Mouse (Mus musculus) c-Kit-positive CD71-positive TER-119-negative erythroid progenitor cells, embryonic 14.5 days (primary cell): ENCODE measurements around the gene Uspl1.
"Not testable (repeated sequence)": the region's sequence is repeated elsewhere in the genome, so short reads cannot be mapped to it uniquely, and the experiment has no call there.

Source experiments
- DNase-seq: peaks from one replicate; pipeline ENCODE4 v3.0.0-alpha.2; 2013; ENCODE audit warnings: low read depth

The Uspl1 gene

GRCm38 (mm10) chr5:149184104-149184843 lies at the start of gene Uspl1, which contains the start of gene Hmgb1:
TSS of gene Uspl1 (plus strand) at chr5:149184350.
TSS of gene Hmgb1 (minus strand) at chr5:149184489.
- DNase-seq: peak; percentile 95

GRCm38 (mm10) chr5:149134751-149135454 lies 49.2 kb upstream of the Uspl1 start:
- DNase-seq: no peak

GRCm38 (mm10) chr5:149135455-149136354 lies 48.4 kb upstream of the Uspl1 start:
- no peak for DNase-seq

- peak; percentile 65 for DNase-seq
These were observed 47.2 kb upstream of the Uspl1 start for GRCm38 (mm10) chr5:149136933-149137365.

- DNase-seq: no peak
These were observed 46.7 kb upstream of the Uspl1 start for GRCm38 (mm10) chr5:149137447-149137846.

- not testable (repeated sequence) for DNase-seq
These were observed 46.1 kb upstream of the Uspl1 start for GRCm38 (mm10) chr5:149138087-149138486.

- DNase-seq: no peak
These were observed 43.8 kb upstream of the Uspl1 start for GRCm38 (mm10) chr5:149140336-149140735.

GRCm38 (mm10) chr5:149141155-149141554 lies 43.0 kb upstream of the Uspl1 start:
- not testable (repeated sequence) for DNase-seq

- no peak for DNase-seq
These were observed 40.3 kb upstream of the Uspl1 start for GRCm38 (mm10) chr5:149143766-149144375.

- DNase-seq: no peak
These were observed 37.5 kb upstream of the Uspl1 start for GRCm38 (mm10) chr5:149146691-149147090.

- DNase-seq: no peak
These were observed 36.7 kb upstream of the Uspl1 start for GRCm38 (mm10) chr5:149147386-149148000.

- DNase-seq: no peak
These were observed 33.3 kb upstream of the Uspl1 start for GRCm38 (mm10) chr5:149150882-149151281.

- no peak for DNase-seq
These were observed 31.9 kb upstream of the Uspl1 start for GRCm38 (mm10) chr5:149152063-149152773.

- DNase-seq: no peak
These were observed 31.4 kb upstream of the Uspl1 start for GRCm38 (mm10) chr5:149152774-149153155.

GRCm38 (mm10) chr5:149156886-149157563 lies 27.1 kb upstream of the Uspl1 start:
- DNase-seq: no peak

- DNase-seq: no peak
These were observed 25.1 kb upstream of the Uspl1 start for GRCm38 (mm10) chr5:149159021-149159420.

- DNase-seq: no peak
These were observed 23.7 kb upstream of the Uspl1 start for GRCm38 (mm10) chr5:149160469-149160868.

GRCm38 (mm10) chr5:149162890-149163289 lies 21.3 kb upstream of the Uspl1 start:
- DNase-seq: no peak

- no peak for DNase-seq
These were observed 19.3 kb upstream of the Uspl1 start for GRCm38 (mm10) chr5:149164881-149165280.

- no peak for DNase-seq
These were observed 18.1 kb upstream of the Uspl1 start for GRCm38 (mm10) chr5:149166011-149166410.
